Mouse (Mus musculus) embryonic fibroblast, embryonic 13.5 days (primary cell): Measurements from ENCODE around the gene Ndufb4. TPM values are rescaled to one million over a fixed set of nuclear protein-coding genes. Genes with fewer than 3 reads are reported as not detected.
"Not testable (repeated sequence)": the region's sequence is repeated elsewhere in the genome, so short reads cannot be mapped to it uniquely, and the experiment has no call there.

Experiments used
- H3K27ac ChIP-seq: 2 replicates; pipeline ENCODE4 v1.5.1; 2012; ENCODE audit warnings: low read length, control low read depth, inconsistent platforms; ENCODE audit not compliant: insufficient read depth
- H3K4me1 ChIP-seq: 2 replicates; pipeline ENCODE4 v1.6.1; 2011; ENCODE audit warnings: low read length; ENCODE audit not compliant: control insufficient read depth, insufficient read depth
- H3K4me3 ChIP-seq: 2 replicates; pipeline ENCODE4 v1.5.1; 2011; ENCODE audit warnings: mild to moderate bottlenecking, control low read depth, low read length; ENCODE audit not compliant: insufficient read depth
- CTCF ChIP-seq: IDR thresholded peaks from 2 replicates; pipeline ENCODE4 v1.5.1; 2011; ENCODE audit warnings: mild to moderate bottlenecking, control low read depth, low read length, moderate library complexity, borderline replicate concordance; ENCODE audit not compliant: insufficient read depth
- POLR2A ChIP-seq: IDR thresholded peaks from 2 replicates; pipeline ENCODE4 v1.6.1; 2011; ENCODE audit warnings: low read depth, mild to moderate bottlenecking, control low read depth, low read length, moderate library complexity
- polyA plus RNA-seq: library from polyadenylated mRNA; stranded (reverse); fragments of >200 nt; gene quantifications from 2 replicates; pipeline ENCODE4 v1.2.4, GENCODE M21; 2011; ENCODE audit warnings: low read depth; ENCODE audit not compliant: missing spikeins, insufficient read length

Ndufb4 gene
- polyA plus RNA-seq, 1 experiment = 80.9 TPM

DNA sequence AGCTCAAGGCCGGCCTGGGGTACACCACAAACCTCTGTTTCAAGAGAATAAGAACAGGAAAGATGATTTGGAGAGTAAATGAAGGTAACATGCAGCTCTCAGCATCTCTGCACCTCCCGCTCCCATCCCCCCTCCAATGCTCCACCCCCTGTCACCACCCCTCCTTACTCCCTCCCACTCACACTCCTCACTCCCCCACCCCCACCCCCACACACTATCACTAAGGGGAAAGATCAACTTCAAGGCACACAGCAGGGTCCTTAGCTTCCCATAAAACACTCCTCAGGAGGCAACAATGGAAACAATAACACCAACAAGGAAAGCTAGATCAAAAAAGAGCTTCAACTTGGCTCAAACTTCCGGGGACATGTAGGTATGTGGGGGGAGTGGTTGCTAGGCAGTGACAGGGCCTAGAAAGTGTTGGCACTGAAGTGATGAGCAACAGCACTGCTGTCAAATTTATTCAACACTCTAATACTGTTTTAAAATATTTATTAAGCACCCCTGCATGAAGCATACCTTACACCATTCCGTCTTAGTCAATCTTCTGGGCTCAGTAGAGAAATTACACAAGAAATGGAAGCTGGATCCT, 1.6 kb upstream of the Ndufb4 start:
- TF ChIP-seq CTCF (no peak), POLR2A (no peak)
- Histone ChIP-seq H3K4me3 (no peak overlapping the region), H3K4me1 (no peaks in the 10 kb centered on the region; the same call in 1 of the 2 replicates), H3K27ac (no peak overlapping the region)

DNA sequence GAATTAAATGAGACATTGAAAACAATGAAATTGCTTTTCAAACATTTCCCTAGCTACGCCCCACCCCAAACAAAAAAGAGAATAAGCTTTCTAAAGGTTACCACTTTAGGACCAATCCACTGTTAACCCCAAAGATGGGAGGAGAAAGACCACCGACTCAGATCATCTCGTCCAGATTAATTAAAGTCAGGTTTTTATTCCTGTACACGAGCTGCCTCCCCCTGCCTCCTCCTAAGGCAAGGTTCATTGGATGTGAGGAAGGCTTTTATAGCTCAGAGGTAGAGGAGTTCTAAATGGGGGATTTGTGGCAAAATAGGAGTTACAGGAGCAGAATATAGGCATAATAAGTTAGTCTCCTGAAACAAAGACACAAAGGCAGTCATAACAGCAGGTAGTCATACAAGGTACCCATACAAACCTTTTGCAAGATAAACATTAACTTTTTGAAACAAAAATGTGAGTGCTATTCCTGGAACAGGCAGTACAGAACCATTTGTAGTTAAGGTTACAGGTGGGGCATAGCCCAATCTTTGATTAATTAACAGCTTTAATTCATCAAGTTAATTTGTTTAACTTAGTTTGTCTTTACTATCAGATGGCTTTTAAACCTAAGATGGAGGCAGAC, 690 bp upstream of the Ndufb4 start:
- TF ChIP-seq CTCF (no peak), POLR2A (no peak)
- Histone ChIP-seq H3K4me3 (no peak overlapping the region), H3K4me1 (no peaks in the 10 kb centered on the region; the same call in 1 of the 2 replicates), H3K27ac (no peak overlapping the region)

DNA sequence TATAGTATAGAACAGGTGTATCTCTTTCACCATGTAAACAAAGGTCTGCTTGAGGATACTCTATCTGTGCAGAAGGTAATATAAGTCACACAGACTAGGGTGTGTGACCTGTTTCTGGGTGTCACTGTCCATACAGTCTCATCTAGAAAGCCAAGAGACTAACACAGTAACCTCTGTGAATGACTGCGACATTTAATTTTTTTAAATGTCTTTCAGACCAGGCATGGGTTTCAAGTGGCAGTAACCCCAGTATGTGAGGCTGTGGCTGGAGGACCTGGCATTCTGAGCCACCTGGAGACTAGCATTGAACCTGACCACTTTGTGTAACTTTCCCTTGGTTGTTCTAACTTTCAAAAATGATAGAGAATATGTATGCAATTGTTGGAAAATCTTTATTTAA, 1.2 kb downstream of the Ndufb4 start:
- Histone ChIP-seq H3K4me1 (no peaks in the 10 kb centered on the region; the same call in 1 of the 2 replicates), H3K27ac (no peak overlapping the region), H3K4me3 (peak overlapping the region; percentile 47)
- TF ChIP-seq POLR2A (no peak), CTCF (no peak)

DNA sequence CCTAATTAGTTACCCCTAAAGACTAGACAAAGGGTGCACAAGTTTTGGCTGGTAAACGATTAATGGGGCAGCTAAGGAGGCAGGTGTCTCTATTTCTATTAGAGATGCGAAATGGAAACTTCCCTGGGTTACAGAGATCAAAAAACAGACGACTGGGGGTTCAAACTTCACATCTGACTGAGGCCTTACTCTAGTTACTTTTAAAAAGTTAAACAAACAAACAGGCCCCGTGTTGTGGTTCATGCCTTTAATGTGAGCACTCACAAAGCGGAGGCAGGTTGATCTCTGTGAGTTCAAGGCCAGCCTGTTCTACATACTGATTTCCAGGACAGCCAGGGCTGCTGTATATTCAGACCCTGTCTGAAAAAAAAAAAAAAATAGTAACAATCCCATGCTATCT, 1.6 kb downstream of the Ndufb4 start:
- Histone ChIP-seq H3K4me1 (no peaks in the 10 kb centered on the region; the same call in 1 of the 2 replicates), H3K27ac (no peak overlapping the region), H3K4me3 (0 out of 2 replicates have a peak overlapping the region, but pooled peaks have one; percentile 47)
- TF ChIP-seq POLR2A (no peak), CTCF (no peak)

DNA sequence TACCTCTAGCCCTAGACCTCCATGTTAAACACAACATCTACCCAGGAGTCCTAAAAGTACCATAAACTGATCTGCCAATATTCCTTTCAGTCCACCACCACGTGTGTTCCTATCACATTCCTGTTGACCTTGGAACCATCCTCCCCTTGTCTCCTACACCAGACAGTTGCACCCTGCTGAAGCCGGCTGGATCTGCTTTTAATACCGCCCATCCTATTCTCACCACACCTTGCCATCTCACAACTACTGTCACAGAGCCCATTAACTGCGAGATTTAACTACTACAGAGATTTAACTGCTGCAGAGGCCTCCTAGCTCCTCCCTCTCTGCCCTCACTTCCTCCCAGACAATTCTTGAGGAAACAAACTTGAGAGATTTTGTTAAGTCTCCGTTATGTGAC, 2.8 kb downstream of the Ndufb4 start:
- no peak overlapping the region for H3K27ac ChIP-seq
- no peaks in the 10 kb centered on the region; the same call in 1 of the 2 replicates for H3K4me1 ChIP-seq
- TF ChIP-seq POLR2A (no peak), CTCF (no peak)
- no peak overlapping the region for H3K4me3 ChIP-seq

DNA sequence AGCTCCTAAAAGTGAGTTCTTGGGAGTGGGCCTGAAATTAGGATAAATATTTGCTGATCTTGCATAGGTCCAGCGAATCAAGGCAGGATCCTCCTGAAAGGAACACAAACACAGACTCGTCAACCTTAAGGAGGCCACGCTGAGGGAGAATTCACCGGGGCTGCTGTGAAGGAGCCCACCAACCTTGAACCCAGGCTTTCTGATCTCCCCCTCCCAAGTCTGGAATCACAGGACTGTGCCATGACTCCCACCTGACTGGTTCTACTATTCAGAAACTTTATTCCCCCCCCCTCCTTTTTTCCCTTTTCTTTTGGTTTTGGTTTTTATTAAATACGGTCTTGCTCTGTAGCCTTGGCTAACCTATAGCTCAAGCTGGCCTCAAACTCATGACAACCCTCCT, 5.2 kb downstream of the Ndufb4 start:
- TF ChIP-seq POLR2A = no peak
- TF ChIP-seq CTCF = no peak
- no peak overlapping the region for H3K4me3 ChIP-seq
- no peaks in the 10 kb centered on the region; the same call in 1 of the 2 replicates for H3K4me1 ChIP-seq
- no peak overlapping the region for H3K27ac ChIP-seq

DNA sequence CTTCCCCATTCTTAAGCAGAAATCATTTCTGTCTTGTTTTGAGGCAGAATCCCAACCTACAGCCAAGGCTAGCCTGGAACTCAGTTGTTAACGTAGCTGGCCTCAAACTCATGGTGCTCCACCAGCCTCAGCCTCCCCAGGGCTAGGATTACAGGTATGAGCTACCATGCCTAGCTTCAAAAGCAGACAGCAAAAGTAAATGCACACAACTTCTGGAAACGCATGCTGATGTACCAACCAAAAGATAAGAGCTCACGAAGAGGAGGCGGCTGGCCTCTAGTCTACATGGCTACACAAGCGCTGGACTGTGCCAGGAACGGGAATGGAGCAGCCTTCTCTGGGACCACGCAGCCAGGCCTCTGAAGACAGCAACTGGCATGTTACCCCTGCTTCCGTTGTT, 6.3 kb downstream of the Ndufb4 start:
- no peak overlapping the region for H3K4me3 ChIP-seq
- no peak overlapping the region for H3K27ac ChIP-seq
- TF ChIP-seq POLR2A (no peak), CTCF (no peak)
- no peaks in the 10 kb centered on the region; the same call in 1 of the 2 replicates for H3K4me1 ChIP-seq

DNA sequence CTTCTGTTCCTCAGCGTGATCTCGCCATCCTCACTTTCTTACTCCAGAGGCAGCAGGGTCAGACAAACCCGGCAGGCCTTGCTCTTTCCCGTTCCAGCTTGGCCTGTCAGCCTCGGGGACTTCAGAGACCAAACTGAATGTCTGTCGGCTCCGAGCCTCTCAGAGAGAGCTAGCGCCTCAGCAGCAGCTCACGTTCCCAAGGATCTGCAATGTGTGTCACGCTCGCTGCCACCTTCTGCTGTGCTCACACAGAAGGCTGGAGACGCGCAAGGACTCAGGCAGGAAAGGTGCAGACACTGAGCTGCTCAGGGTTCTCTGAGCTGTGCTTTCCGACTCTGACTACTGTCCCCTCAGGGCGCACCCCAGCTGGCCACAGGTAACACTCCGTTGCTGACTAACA, 7.2 kb downstream of the Ndufb4 start:
- no peaks in the 10 kb centered on the region for H3K4me1 ChIP-seq
- no peak overlapping the region for H3K27ac ChIP-seq
- no peak for TF ChIP-seq CTCF
- no peak for TF ChIP-seq POLR2A
- H3K4me3 ChIP-seq = no peak overlapping the region

DNA sequence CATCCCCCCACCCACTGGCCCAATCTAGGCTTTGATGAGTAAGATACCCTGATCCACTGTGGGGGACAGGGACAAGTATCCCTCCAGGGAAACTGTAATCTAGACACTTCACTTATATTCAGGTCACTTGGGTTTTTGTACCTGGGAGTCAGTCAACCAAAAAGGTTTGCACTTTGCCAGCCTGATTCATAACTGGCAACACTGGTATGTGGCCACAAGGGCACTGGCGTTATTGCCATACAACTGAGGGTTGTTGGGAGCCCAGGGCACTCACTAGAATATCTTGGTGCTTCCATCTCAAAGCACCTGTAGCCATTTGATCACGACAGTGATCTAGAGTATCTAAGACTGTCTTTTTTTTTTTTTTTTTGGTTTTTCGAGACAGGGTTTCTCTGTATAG, 8.5 kb downstream of the Ndufb4 start:
- no peak overlapping the region for H3K27ac ChIP-seq
- TF ChIP-seq CTCF (no peak), POLR2A (no peak)
- no peak overlapping the region for H3K4me3 ChIP-seq
- H3K4me1 ChIP-seq = no peaks in the 10 kb centered on the region

DNA sequence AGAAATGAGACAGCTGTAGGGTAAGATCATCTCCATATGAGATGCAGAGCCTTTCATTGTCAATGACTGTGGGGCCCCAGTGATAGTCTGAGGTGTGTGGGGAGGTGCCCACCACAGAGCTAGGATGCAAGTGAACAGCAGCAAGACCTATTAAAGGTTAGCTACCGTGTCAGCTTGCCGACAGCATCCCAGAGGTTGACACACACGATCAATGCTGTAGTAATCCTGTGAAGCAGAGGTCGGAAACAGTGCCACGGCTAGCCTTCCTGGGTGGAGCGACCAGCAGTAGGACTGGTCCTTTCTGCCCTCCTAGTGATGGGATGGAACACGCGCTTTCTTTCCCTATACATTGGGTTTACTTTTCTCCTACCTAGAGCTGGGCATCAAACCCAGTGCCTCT, 9.0 kb downstream of the Ndufb4 start:
- Histone ChIP-seq H3K27ac (no peak overlapping the region), H3K4me1 (no peaks in the 10 kb centered on the region), H3K4me3 (no peak overlapping the region)
- TF ChIP-seq POLR2A (no peak), CTCF (no peak)

DNA sequence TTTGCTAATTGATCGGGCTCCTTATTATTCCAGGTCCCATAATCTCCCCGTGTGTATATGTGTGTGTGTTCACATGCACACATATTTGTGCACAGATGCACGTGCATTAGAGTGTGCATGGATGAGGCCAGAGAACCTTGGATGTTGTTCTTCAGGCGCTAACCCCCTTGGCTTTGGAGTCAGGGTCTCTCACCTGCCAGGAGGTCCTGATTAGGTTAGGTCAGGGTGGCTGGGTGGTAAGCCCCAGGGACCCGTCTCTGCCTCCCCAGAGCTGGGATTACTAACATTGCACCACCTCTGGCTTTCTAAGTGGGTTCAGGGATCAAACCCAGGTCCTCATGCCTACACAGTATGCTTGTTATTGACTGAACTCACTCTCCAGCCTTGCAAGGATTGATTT, 9.8 kb downstream of the Ndufb4 start:
- TF ChIP-seq CTCF = no peak
- TF ChIP-seq POLR2A = no peak
- no peak overlapping the region for H3K4me3 ChIP-seq
- no peaks in the 10 kb centered on the region for H3K4me1 ChIP-seq
- no peak overlapping the region for H3K27ac ChIP-seq

DNA sequence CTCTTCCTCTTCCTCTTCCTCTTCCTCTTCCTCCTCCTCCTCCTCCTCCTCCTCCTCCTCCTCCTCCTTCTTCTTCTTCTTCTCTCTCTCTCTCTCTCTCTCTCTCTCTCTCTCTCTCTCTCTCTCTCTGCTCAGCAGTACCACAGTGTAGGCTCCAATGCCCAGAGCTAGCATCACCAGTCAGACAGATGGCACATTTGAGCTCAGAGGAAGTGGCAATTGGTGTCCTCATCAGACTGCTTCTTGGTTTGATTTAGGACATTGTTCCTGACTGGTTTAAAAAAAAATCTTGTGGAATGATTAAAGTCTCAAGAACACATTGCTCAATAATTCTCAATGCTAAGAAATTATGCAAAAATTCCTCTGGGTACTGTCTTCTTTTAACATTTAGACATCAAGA, 13.7 kb downstream of the Ndufb4 start:
- H3K27ac ChIP-seq, H3K4me3 ChIP-seq, H3K4me1 ChIP-seq: not testable (repeated sequence)
